Mouse (Mus musculus): ENCODE measurements around the gene Rbm39. TPM values are rescaled to one million over a fixed set of nuclear protein-coding genes. Genes with fewer than 3 reads are reported as not detected.

Rbm39 gene
- total and polyA plus RNA-seq, 3 experiments, result 212 to 417 (median 376) TPM

- H3K9ac ChIP-seq (ENCODE audit: insufficient read depth, low read depth), result no peak overlapping the region
- no peak overlapping the region for H3K4me2 ChIP-seq (ENCODE audit: insufficient read depth, low read depth, poor library complexity, severe bottlenecking)
- no peak for DNase-seq (ENCODE audit: extremely low read depth)
- H3K4me3 ChIP-seq (replicated peaks in 1 of 3; ENCODE audit: low read depth in 2 of 3, low read length in 2 of 3, poor library complexity in 1 of 3), result no peak overlapping the region
- no peaks in the 10 kb centered on the region for H3K36me3 ChIP-seq (replicated peaks in 1 of 2; ENCODE audit: control insufficient read depth in 1 of 2, insufficient read depth in 1 of 2, low read length in 1 of 2)
- H3K27me3 ChIP-seq (replicated peaks), result no peaks in the 10 kb centered on the region
- peaks cover 15 to 29% of the 10 kb centered on the region in 2 experiments for H3K4me1 ChIP-seq (ENCODE audit: control insufficient read depth in 1 of 2, insufficient read depth in 2 of 2)
- H3K27ac ChIP-seq (ENCODE audit: insufficient read depth, low read depth), result no peak overlapping the region
- in situ Hi-C loops (cut with MboI; ENCODE audit: low pct_ligation_motif_present, low pct_unique_long_range_greater_than_20kb, low sequenced_read_pairs) (no loop called here), dilution Hi-C loops (cut with MboI; ENCODE audit: extremely low pct_ligation_motif_present, extremely low pct_unique_long_range_greater_than_20kb, low sequenced_read_pairs) (no loop called here)
- H3K79me2 ChIP-seq (replicated peaks; ENCODE audit: control insufficient read depth, extremely low read depth, insufficient read depth, poor library complexity, severe bottlenecking), result peaks cover 14% of the 10 kb centered on the region
- no peaks in the 10 kb centered on the region for H3K9me3 ChIP-seq (replicated peaks; ENCODE audit: low read length)
- TF ChIP-seq CTCF (conservative IDR thresholded peaks at IDR 0.05 in 1 of 2, IDR thresholded peaks at IDR 0.05 in 1 of 2; ENCODE audit: low read depth in 2 of 2, low read length in 2 of 2), result no peak
- no peak for TF ChIP-seq CHD1 (IDR thresholded peaks at IDR 0.05; ENCODE audit: low read depth, low read length)
- TF ChIP-seq MAFK (IDR thresholded peaks at IDR 0.05; ENCODE audit: insufficient replicate concordance, low read length), result no peak
Observed at GRCm38 (mm10) chr2:156193066-156193862, 13.2 kb upstream of the Rbm39 start.

GRCm38 (mm10) chr2:156192068-156192467 is 12.0 kb upstream of the Rbm39 start:
- Histone ChIP-seq H3K4me2 (ENCODE audit: insufficient read depth, low read depth, poor library complexity, severe bottlenecking) (no peak overlapping the region), H3K79me2 (replicated peaks; ENCODE audit: control insufficient read depth, extremely low read depth, insufficient read depth, poor library complexity, severe bottlenecking) (peaks cover 2% of the 10 kb centered on the region), H3K27me3 (replicated peaks) (no peaks in the 10 kb centered on the region), H3K36me3 (replicated peaks in 1 of 2; ENCODE audit: control insufficient read depth in 1 of 2, insufficient read depth in 1 of 2, low read length in 1 of 2) (no peaks in the 10 kb centered on the region), H3K27ac (ENCODE audit: insufficient read depth, low read depth) (no peak overlapping the region), H3K4me1 (ENCODE audit: control insufficient read depth in 1 of 2, insufficient read depth in 2 of 2) (peaks cover 15 to 29% of the 10 kb centered on the region in 2 experiments), H3K4me3 (replicated peaks in 1 of 3; ENCODE audit: low read depth in 2 of 3, low read length in 2 of 3, poor library complexity in 1 of 3) (no peak overlapping the region), H3K9me3 (replicated peaks; ENCODE audit: low read length) (no peaks in the 10 kb centered on the region), H3K9ac (ENCODE audit: insufficient read depth, low read depth) (no peak overlapping the region)
- in situ Hi-C loops (cut with MboI; ENCODE audit: low pct_ligation_motif_present, low pct_unique_long_range_greater_than_20kb, low sequenced_read_pairs) (no loop called here), dilution Hi-C loops (cut with MboI; ENCODE audit: extremely low pct_ligation_motif_present, extremely low pct_unique_long_range_greater_than_20kb, low sequenced_read_pairs) (no loop called here)
- no peak for DNase-seq (ENCODE audit: extremely low read depth)
- TF ChIP-seq ETS1 (conservative IDR thresholded peaks at IDR 0.05; ENCODE audit: low read depth, low read length), result no peak
- no peak for TF ChIP-seq IRF4 (IDR thresholded peaks at IDR 0.05; ENCODE audit: low read depth, low read length)
- no peak for TF ChIP-seq MAX (IDR thresholded peaks at IDR 0.05; ENCODE audit: low read length)
- no peak for TF ChIP-seq MXI1 (IDR thresholded peaks at IDR 0.05; ENCODE audit: low read depth, low read length)
- no peak for TF ChIP-seq ZC3H11A (IDR thresholded peaks at IDR 0.05; ENCODE audit: low read depth, low read length)
- TF ChIP-seq UBTF (IDR thresholded peaks at IDR 0.05; ENCODE audit: low read depth, low read length), result no peak
- TF ChIP-seq NELFE (IDR thresholded peaks at IDR 0.05; ENCODE audit: low read depth, low read length), result no peak
- TF ChIP-seq KAT2A (IDR thresholded peaks at IDR 0.05; ENCODE audit: insufficient replicate concordance, low read length), result no peak
- no peak for TF ChIP-seq POLR2A (IDR thresholded peaks at IDR 0.05; ENCODE audit: low read depth, low read length)
- TF ChIP-seq CTCF (conservative IDR thresholded peaks at IDR 0.05 in 1 of 2, IDR thresholded peaks at IDR 0.05 in 1 of 2; ENCODE audit: low read depth in 2 of 2, low read length in 2 of 2), result no peak
- no peak for TF ChIP-seq CHD2 (IDR thresholded peaks at IDR 0.05; ENCODE audit: low read length)
- TF ChIP-seq RAD21 (IDR thresholded peaks at IDR 0.05; ENCODE audit: low read depth, low read length), result no peak
- TF ChIP-seq MAZ (IDR thresholded peaks at IDR 0.05; ENCODE audit: low read depth, low read length), result no peak
- no peak for TF ChIP-seq GABPA (IDR thresholded peaks at IDR 0.05; ENCODE audit: insufficient replicate concordance, low read depth, low read length)
- no peak for TF ChIP-seq SMC3 (IDR thresholded peaks at IDR 0.05; ENCODE audit: low read depth, low read length)
